Mouse (Mus musculus) forebrain, embryonic 14.5 days (tissue): ENCODE measurements around the gene Dzip1. TPM values are rescaled to one million over a fixed set of nuclear protein-coding genes. Genes with fewer than 3 reads are reported as not detected.

Experiments
- ATAC-seq: fragments of 200-750 bp; cut with Nextera tagmentation; 2 replicates; pipeline ENCODE4 v1.8.0; 2017; ENCODE audit warnings: mild to moderate bottlenecking, moderate library complexity
- DNase-seq: peaks from one replicate; pipeline ENCODE4 v3.0.0-alpha.2; 2015; ENCODE audit warnings: low spot score
- H3K27ac ChIP-seq: fragments of 300-500 bp; sonication (generic); 2 replicates; pipeline ENCODE4 v1.5.1; 2014; ENCODE audit warnings: low read depth, mild to moderate bottlenecking, control low read depth, low read length, moderate library complexity
- H3K27me3 ChIP-seq: fragments of 300-500 bp; sonication (generic); replicated peaks from 2 replicates; pipeline ENCODE4 v1.6.1; 2014; ENCODE audit warnings: low read length, control low read depth, mixed read lengths; ENCODE audit not compliant: control insufficient read depth, insufficient read depth
- H3K36me3 ChIP-seq: fragments of 300-500 bp; sonication (generic); 2 replicates; pipeline ENCODE4 v1.6.1; 2014; ENCODE audit warnings: low read length, control low read depth; ENCODE audit not compliant: control insufficient read depth, insufficient read depth
- H3K4me1 ChIP-seq: fragments of 300-500 bp; sonication (generic); 2 replicates; pipeline ENCODE4 v1.6.1; 2014; ENCODE audit warnings: antibody characterized with exemption, low read length, control low read depth; ENCODE audit not compliant: control insufficient read depth, insufficient read depth
- H3K4me2 ChIP-seq: fragments of 300-500 bp; sonication (generic); 2 replicates; pipeline ENCODE4 v1.6.1; 2014; ENCODE audit warnings: mild to moderate bottlenecking, control low read depth, low read length
- H3K4me3 ChIP-seq: fragments of 300-500 bp; sonication (generic); 2 replicates; pipeline ENCODE4 v1.5.1; 2014; ENCODE audit warnings: low read depth, low read length, control low read depth
- H3K9ac ChIP-seq: fragments of 300-500 bp; sonication (generic); 2 replicates; pipeline ENCODE4 v1.6.1; 2014; ENCODE audit warnings: mild to moderate bottlenecking, low read length, control low read depth, moderate library complexity
- H3K9me3 ChIP-seq: fragments of 300-500 bp; sonication (generic); replicated peaks from 2 replicates; pipeline ENCODE4 v1.6.1; 2016; ENCODE audit warnings: low read length, control low read depth, mixed read lengths; ENCODE audit not compliant: control insufficient read depth
- WGBS: fragments of 180-500 bp; shearing (Covaris S2); extraction: QIAGEN DNeasy Blood & Tissue Kit; methylation state at CpG from one replicate; pipeline ENCODE4 v1.1.7; 2014; 5-methylcytosine and 5-hydroxymethylcytosine counted together
- polyA plus RNA-seq: library from polyadenylated mRNA; unstranded; fragments of >200 nt; fragmentation: Nextera tagmentation; extraction: Ambion mirVana; gene quantifications from 2 replicates; pipeline ENCODE4 v1.2.1, GENCODE M21; 2014

Gene Dzip1
- polyA plus RNA-seq, 1 experiment from 2014 or later, result 30.2 TPM

- ATAC-seq, result no peak
- no peak overlapping the region for H3K4me2 ChIP-seq
- no peaks in the 10 kb centered on the region for H3K4me1 ChIP-seq
- no peaks in the 10 kb centered on the region for H3K27me3 ChIP-seq
- H3K9me3 ChIP-seq, result no peaks in the 10 kb centered on the region
- H3K36me3 ChIP-seq, result peaks cover 76% of the 10 kb centered on the region
- 89% methylated on average over 6 of the region's 6 CpGs for WGBS
- no peak overlapping the region for H3K9ac ChIP-seq
- DNase-seq, result no peak
- no peak overlapping the region for H3K27ac ChIP-seq
- no peak overlapping the region for H3K4me3 ChIP-seq
Observed at GRCm38 (mm10) chr14:118911521-118911920, 13.7 kb downstream of the Dzip1 start.

GRCm38 (mm10) chr14:118910332-118911222 is 14.7 kb downstream of the Dzip1 start:
- Histone ChIP-seq H3K36me3 (peaks cover 74% of the 10 kb centered on the region), H3K9me3 (no peaks in the 10 kb centered on the region), H3K4me1 (no peaks in the 10 kb centered on the region), H3K4me3 (no peak overlapping the region), H3K4me2 (no peak overlapping the region), H3K27ac (no peak overlapping the region), H3K27me3 (no peaks in the 10 kb centered on the region), H3K9ac (no peak overlapping the region)
- WGBS, result 75% methylated on average over 29 of the region's 29 CpGs
- ATAC-seq, result peak; percentile 43; the same call in 1 of the 2 replicates
- DNase-seq, result peak; percentile 64

GRCm38 (mm10) chr14:118909872-118910271 is 15.4 kb downstream of the Dzip1 start:
- ATAC-seq, result no peak
- no peaks in the 10 kb centered on the region for H3K27me3 ChIP-seq
- no peaks in the 10 kb centered on the region for H3K4me1 ChIP-seq
- no peak overlapping the region for H3K4me2 ChIP-seq
- no peak overlapping the region for H3K27ac ChIP-seq
- H3K36me3 ChIP-seq, result peaks cover 76% of the 10 kb centered on the region
- H3K9me3 ChIP-seq, result no peaks in the 10 kb centered on the region
- 91% methylated on average over 8 of the region's 8 CpGs for WGBS
- no peak overlapping the region for H3K9ac ChIP-seq
- no peak overlapping the region for H3K4me3 ChIP-seq
- DNase-seq, result no peak

GRCm38 (mm10) chr14:118907592-118907991 is 17.7 kb downstream of the Dzip1 start:
- Histone ChIP-seq H3K9ac (no peak overlapping the region), H3K4me3 (no peak overlapping the region), H3K4me2 (no peak overlapping the region), H3K9me3 (no peaks in the 10 kb centered on the region), H3K36me3 (peaks cover 82% of the 10 kb centered on the region), H3K4me1 (peaks cover 8% of the 10 kb centered on the region), H3K27ac (no peak overlapping the region), H3K27me3 (no peaks in the 10 kb centered on the region)
- DNase-seq (no peak), ATAC-seq (no peak)
- WGBS, result 75% methylated on average over 8 of the region's 8 CpGs

- ATAC-seq (peak; percentile 79), DNase-seq (peak; percentile 72)
- Histone ChIP-seq H3K4me2 (no peak overlapping the region), H3K4me3 (no peak overlapping the region), H3K9ac (peak overlapping the region; percentile 17; the same call in 1 of the 2 replicates), H3K27me3 (no peaks in the 10 kb centered on the region), H3K36me3 (peaks cover 85% of the 10 kb centered on the region), H3K9me3 (0 out of 2 replicates have a peak, but pooled peaks cover 3% of the 10 kb centered on the region), H3K27ac (peak overlapping the region; percentile 30; the same call in 1 of the 2 replicates), H3K4me1 (peaks cover 8% of the 10 kb centered on the region)
- WGBS, result 23% methylated on average over 6 of the region's 6 CpGs
Observed at GRCm38 (mm10) chr14:118903867-118904562, 21.2 kb downstream of the Dzip1 start.

- Histone ChIP-seq H3K9ac (no peak overlapping the region), H3K27me3 (no peaks in the 10 kb centered on the region), H3K4me2 (no peak overlapping the region), H3K9me3 (0 out of 2 replicates have a peak, but pooled peaks cover 3% of the 10 kb centered on the region), H3K4me1 (peaks cover 8% of the 10 kb centered on the region), H3K36me3 (peaks cover 85% of the 10 kb centered on the region), H3K27ac (no peak overlapping the region), H3K4me3 (no peak overlapping the region)
- ATAC-seq (0 out of 2 replicates have a peak, but pooled peaks have one; percentile 4), DNase-seq (no peak)
- WGBS, result 84% methylated on average over 3 of the region's 3 CpGs
Observed at GRCm38 (mm10) chr14:118903397-118903796, 21.9 kb downstream of the Dzip1 start.

GRCm38 (mm10) chr14:118900911-118901310 is 24.3 kb downstream of the Dzip1 start:
- H3K27ac ChIP-seq, result no peak overlapping the region
- H3K4me1 ChIP-seq, result peaks cover 8% of the 10 kb centered on the region
- 100% methylated on average over 1 of the region's 1 CpGs for WGBS
- no peak overlapping the region for H3K4me3 ChIP-seq
- H3K4me2 ChIP-seq, result no peak overlapping the region
- peaks cover 83% of the 10 kb centered on the region for H3K36me3 ChIP-seq
- no peak for DNase-seq
- no peak overlapping the region for H3K9ac ChIP-seq
- no peak for ATAC-seq
- H3K9me3 ChIP-seq, result 0 out of 2 replicates have a peak, but pooled peaks cover 3% of the 10 kb centered on the region
- no peaks in the 10 kb centered on the region for H3K27me3 ChIP-seq

- WGBS, result 84% methylated on average over 11 of the region's 11 CpGs
- ATAC-seq (no peak), DNase-seq (no peak)
- H3K9ac ChIP-seq, result no peak overlapping the region
- H3K9me3 ChIP-seq, result 0 out of 2 replicates have a peak, but pooled peaks cover 3% of the 10 kb centered on the region
- H3K27me3 ChIP-seq, result no peaks in the 10 kb centered on the region
- H3K4me3 ChIP-seq, result no peak overlapping the region
- no peak overlapping the region for H3K4me2 ChIP-seq
- peaks cover 8% of the 10 kb centered on the region for H3K4me1 ChIP-seq
- no peak overlapping the region for H3K27ac ChIP-seq
- peaks cover 87% of the 10 kb centered on the region for H3K36me3 ChIP-seq
Observed at GRCm38 (mm10) chr14:118899940-118900339, 25.3 kb downstream of the Dzip1 start.
